Mouse (Mus musculus) limb, embryonic 10.5 days (tissue): ENCODE results near the gene Fut1. TPM values are rescaled to one million over a fixed set of nuclear protein-coding genes. Genes with fewer than 3 reads are reported as not detected.

Source experiments
- DNase-seq: peaks from one replicate; pipeline ENCODE4 v3.0.0-alpha.2; 2017; ENCODE audit warnings: low spot score
- H3K27ac ChIP-seq: fragments of 300-500 bp; sonication (generic); 2 replicates; pipeline ENCODE4 v1.5.1; 2016; ENCODE audit warnings: mild to moderate bottlenecking
- H3K27me3 ChIP-seq: fragments of 300-500 bp; sonication (generic); 2 replicates; pipeline ENCODE4 v1.6.1; 2016; ENCODE audit warnings: low read depth, mild to moderate bottlenecking; ENCODE audit not compliant: poor library complexity, severe bottlenecking
- H3K36me3 ChIP-seq: fragments of 300-500 bp; sonication (generic); 2 replicates; pipeline ENCODE4 v1.6.1; 2016; ENCODE audit warnings: mild to moderate bottlenecking, moderate library complexity
- H3K4me1 ChIP-seq: fragments of 300-500 bp; sonication (generic); 2 replicates; pipeline ENCODE4 v1.6.1; 2016
- H3K4me3 ChIP-seq: fragments of 300-500 bp; sonication (generic); 2 replicates; pipeline ENCODE4 v1.5.1; 2016; ENCODE audit warnings: mild to moderate bottlenecking, moderate library complexity
- H3K9me3 ChIP-seq: fragments of 300-500 bp; sonication (generic); replicated peaks from 2 replicates; pipeline ENCODE4 v1.6.1; 2016; ENCODE audit warnings: mild to moderate bottlenecking
- WGBS: fragments of 180-500 bp; shearing (Covaris S2); methylation state at CpG from one replicate; pipeline ENCODE4 v1.1.7; 2016; 5-methylcytosine and 5-hydroxymethylcytosine counted together
- polyA plus RNA-seq: library from polyadenylated mRNA; unstranded; fragments of >200 nt; fragmentation: Nextera tagmentation; extraction: Ambion mirVana; gene quantifications from 2 replicates; pipeline ENCODE4 v1.2.1, GENCODE M21; 2016

Gene Fut1
- polyA plus RNA-seq, 1 experiment from 2014 or later, result not detected

DNA sequence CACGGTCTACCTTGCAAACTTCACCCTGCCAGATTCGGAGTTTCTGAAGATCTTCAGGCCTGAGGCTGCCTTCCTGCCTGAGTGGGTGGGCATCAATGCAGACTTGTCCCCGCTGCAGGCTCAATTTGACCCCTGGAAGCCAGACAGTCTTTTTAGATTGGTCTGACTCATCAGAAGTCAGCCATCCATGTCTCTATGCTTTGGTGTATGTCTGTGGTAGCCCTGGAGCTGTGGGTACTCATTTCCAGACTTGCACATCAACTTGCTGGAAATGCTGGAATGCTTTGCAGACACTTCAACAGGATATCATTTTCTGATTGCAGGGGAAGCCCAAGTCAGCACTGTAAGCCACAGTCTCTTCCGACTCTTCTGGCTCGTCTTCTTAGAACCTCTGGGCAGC lies 2.5 kb downstream of the Fut1 start:
- H3K36me3 ChIP-seq, result no peaks in the 10 kb centered on the region
- H3K27ac ChIP-seq, result no peak overlapping the region
- 91% methylated on average over 5 of the region's 5 CpGs for WGBS
- H3K9me3 ChIP-seq, result no peaks in the 10 kb centered on the region
- peaks cover 58% of the 10 kb centered on the region for H3K27me3 ChIP-seq
- no peak for DNase-seq
- peaks cover 19% of the 10 kb centered on the region for H3K4me1 ChIP-seq
- no peak overlapping the region for H3K4me3 ChIP-seq

DNA sequence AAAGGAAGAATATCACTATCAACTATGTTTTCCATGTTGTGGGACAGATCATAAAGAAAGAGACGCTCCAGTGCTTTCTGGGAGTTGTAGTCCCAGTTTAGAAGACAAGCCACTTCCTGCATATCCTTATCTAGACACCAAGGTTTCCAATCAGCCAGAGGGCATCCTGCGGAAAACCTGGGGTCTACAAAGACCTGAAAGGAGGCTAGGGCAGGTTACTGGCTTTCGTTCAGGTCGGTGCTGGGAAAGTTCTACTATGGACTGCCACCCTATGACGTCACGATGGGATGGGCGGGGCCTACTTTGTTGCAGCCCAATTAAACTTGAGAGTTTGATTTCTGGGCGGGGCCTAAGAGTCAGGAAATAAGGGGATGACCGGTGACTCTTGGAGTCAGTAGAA lies 4.4 kb downstream of the Fut1 start, which contains the start of gene Izumo1:
Gene Izumo1 (plus strand): TSS at position 369 of the 400 bp plus-strand sequence.
- no peaks in the 10 kb centered on the region for H3K36me3 ChIP-seq
- no peak for DNase-seq
- H3K4me3 ChIP-seq, result no peak within 1 kb of the TSS
- H3K27me3 ChIP-seq, result peaks cover 56% of the 10 kb centered on the region
- H3K9me3 ChIP-seq, result no peaks in the 10 kb centered on the region
- H3K4me1 ChIP-seq, result peaks cover 11% of the 10 kb centered on the region
- no peak within 1 kb of the TSS for H3K27ac ChIP-seq
- WGBS, result 29% methylated on average over 9 of the region's 9 CpGs

DNA sequence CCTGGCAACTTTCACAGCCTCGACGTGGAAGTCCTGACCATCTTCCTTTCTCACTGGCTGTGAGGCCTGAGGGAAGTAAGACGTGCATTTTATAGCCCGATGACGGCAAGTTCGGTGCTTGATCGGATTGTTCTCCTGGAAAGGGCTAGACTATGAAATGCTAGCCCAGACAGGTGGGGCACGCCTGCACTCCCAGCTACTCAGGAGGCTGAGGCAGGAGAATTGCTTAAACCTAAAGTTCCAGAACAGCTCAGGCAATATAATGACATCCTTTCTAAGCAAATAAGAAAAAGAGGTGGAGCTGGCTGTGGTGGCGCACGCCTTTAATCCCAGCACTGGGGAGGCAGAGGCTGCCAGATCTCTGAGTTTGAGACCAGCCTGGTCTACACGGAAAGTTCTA lies 6.4 kb downstream of the Fut1 start:
- Histone ChIP-seq H3K4me1 (peaks cover 7% of the 10 kb centered on the region), H3K4me3 (no peak overlapping the region), H3K27ac (no peak overlapping the region), H3K36me3 (no peaks in the 10 kb centered on the region), H3K27me3 (peaks cover 56% of the 10 kb centered on the region), H3K9me3 (no peaks in the 10 kb centered on the region)
- WGBS, result 91% methylated on average over 11 of the region's 11 CpGs
- DNase-seq, result no peak

- DNase-seq, result no peak
- 40% methylated on average over 3 of the region's 3 CpGs for WGBS
- Histone ChIP-seq H3K36me3 (no peaks in the 10 kb centered on the region), H3K27ac (no peak overlapping the region), H3K4me1 (peaks cover 14% of the 10 kb centered on the region), H3K9me3 (no peaks in the 10 kb centered on the region), H3K27me3 (peaks cover 56% of the 10 kb centered on the region), H3K4me3 (no peak overlapping the region)
These were observed 7.6 kb downstream of the Fut1 start for GRCm38 (mm10) chr7:45624718-45625117.

DNA sequence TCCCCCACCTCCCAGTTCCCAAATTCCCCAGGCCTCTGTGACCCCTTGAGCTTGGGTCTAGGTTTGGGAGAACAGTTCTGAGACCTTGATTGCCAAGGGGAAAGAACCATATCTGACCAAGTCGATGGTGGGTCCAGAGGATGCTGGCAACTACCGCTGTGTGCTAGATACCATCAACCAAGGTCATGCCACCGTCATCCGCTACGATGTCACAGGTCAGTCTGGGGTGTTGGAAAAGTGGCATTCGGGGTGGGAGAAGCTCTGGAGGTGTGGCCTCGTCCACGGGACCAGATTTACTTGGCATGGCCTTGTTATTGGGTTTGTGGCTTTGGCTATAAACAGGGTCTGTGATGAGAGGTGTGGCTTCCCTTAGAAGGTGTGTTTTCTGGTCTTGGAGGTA lies 8.4 kb downstream of the Fut1 start:
- Histone ChIP-seq H3K9me3 (no peaks in the 10 kb centered on the region), H3K27me3 (peaks cover 57% of the 10 kb centered on the region), H3K4me1 (peaks cover 17% of the 10 kb centered on the region), H3K27ac (no peak overlapping the region), H3K4me3 (no peak overlapping the region), H3K36me3 (no peaks in the 10 kb centered on the region)
- WGBS, result 90% methylated on average over 8 of the region's 8 CpGs
- no peak for DNase-seq

DNA sequence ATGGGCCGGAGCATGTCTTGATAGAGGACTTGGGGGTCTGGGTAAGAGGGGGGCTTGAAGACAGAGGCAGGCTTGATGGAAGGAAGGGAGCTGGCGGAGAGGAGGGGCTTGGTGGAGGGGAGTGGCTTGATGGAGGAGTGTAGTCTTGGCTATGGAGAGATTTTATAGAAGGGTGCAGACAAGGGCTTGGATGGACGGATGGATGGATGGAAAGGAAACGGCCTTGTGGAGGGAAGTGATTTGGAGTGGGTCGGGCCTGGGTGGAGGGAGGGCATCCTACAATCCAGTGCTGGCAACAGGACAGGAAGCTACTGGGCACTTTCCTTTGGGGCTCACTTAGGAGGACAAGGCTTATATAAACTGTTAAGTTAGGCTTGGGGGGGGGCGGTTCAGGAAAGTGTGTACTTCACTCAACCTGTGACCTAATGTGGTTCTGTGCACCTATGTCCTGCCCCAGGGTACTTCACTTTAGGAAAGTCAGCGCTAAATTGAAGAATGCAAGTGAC lies 9.5 kb downstream of the Fut1 start:
- peaks cover 17% of the 10 kb centered on the region for H3K4me1 ChIP-seq
- H3K27ac ChIP-seq, result no peak overlapping the region
- no peak for DNase-seq
- no peak overlapping the region for H3K4me3 ChIP-seq
- peaks cover 68% of the 10 kb centered on the region for H3K27me3 ChIP-seq
- no peaks in the 10 kb centered on the region for H3K9me3 ChIP-seq
- 88% methylated on average over 7 of the region's 7 CpGs for WGBS
- no peaks in the 10 kb centered on the region for H3K36me3 ChIP-seq

GRCm38 (mm10) chr7:45627261-45627660 lies 10.2 kb downstream of the Fut1 start, which contains the start of gene Rasip1:
TSS of gene Rasip1 (plus strand) at chr7:45627488.
- WGBS, result 78% methylated on average over 9 of the region's 9 CpGs
- H3K27ac ChIP-seq, result peak within 1 kb of the TSS; percentile 87
- H3K4me1 ChIP-seq, result peaks cover 20% of the 10 kb centered on the region
- DNase-seq, result no peak
- H3K4me3 ChIP-seq, result peak within 1 kb of the TSS; percentile 71
- peaks cover 75% of the 10 kb centered on the region for H3K27me3 ChIP-seq
- H3K36me3 ChIP-seq, result peaks cover 1% of the 10 kb centered on the region; the same call in 1 of the 2 replicates
- H3K9me3 ChIP-seq, result no peaks in the 10 kb centered on the region

DNA sequence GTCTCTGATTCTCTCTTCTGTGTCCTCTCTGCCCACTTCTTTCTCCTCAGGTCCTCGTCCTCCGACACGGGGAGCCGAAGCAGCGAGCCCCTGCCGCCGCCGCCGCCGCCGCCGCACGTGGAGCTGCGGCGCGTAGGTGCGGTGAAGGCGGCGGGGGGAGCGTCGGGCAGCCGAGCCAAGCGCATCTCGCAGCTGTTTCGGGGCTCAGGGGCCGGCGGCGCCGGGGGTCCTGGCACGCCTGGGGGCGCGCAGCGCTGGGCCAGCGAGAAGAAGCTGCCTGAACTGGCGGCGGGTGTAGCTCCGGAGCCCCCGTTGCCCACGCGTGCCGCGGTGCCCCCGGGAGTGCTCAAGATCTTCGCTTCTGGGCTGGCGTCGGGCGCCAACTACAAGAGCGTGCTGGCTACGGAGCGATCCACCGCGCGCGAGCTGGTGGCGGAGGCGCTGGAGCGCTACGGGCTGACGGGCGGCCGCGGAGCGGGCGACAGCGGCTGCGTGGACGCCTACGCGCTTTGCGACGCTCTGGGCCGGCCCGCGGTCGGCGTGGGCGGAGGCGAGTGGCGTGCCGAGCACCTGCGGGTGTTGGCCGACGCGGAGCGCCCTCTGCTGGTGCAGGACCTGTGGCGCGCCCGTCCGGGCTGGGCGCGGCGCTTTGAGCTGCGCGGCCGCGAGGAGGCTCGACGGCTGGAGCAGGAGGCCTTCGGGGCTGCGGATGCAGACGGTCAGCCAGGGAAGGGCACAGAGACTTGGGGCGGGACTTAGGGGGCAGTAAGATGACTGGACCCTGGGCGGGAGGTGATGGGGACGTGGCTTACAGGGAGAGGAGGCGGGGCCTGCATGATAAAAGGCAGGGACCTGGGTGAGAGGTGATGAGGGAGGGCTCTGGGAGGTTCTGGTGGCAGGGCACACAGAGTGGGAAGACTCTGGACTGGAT lies 11.5 kb downstream of the Fut1 start:
- DNase-seq, result peak; percentile 92
- Histone ChIP-seq H3K4me1 (peaks cover 25% of the 10 kb centered on the region), H3K27me3 (peaks cover 88% of the 10 kb centered on the region), H3K27ac (peak overlapping the region; percentile 87), H3K36me3 (peaks cover 2% of the 10 kb centered on the region; the same call in 1 of the 2 replicates), H3K9me3 (no peaks in the 10 kb centered on the region), H3K4me3 (peak overlapping the region; percentile 71)
- 2% methylated on average over 105 of the region's 105 CpGs for WGBS

DNA sequence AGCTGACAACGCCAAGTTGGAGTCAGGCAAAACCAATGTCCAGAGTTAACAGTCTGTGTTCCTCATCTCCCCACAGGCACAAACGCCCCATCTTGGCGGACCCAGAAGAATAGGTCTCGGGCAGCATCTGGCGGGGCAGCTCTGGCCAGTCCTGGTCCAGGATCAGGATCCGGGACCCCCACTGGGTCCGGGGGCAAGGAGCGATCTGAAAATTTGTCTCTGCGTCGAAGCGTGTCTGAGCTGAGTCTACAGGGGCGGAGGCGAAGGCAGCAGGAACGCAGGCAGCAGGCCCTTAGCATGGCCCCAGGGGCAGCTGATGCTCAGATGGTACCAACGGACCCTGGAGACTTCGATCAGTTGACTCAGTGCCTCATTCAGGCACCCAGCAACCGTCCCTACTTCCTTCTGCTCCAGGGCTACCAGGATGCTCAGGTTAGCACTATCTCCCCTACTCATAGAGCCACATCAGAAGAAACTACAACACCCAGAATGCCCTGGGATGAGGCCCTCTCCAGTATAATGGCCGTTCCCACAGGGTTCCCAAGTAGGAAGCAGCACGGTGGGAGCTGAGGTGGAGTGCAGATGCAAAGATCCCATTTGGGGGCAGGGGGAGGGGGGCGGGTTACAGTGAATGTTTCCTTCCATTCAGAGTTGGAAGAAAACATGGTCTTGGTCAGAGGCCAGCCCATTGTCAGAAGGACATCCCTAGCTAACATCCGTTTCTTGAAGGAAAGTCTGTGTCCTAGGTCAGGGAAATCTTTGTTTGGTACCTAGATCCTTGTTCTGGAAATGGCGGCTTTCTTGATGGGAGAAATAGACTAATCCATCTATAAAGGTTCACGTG lies 13.2 kb downstream of the Fut1 start:
- DNase-seq, result no peak
- peaks cover 2% of the 10 kb centered on the region; the same call in 1 of the 2 replicates for H3K36me3 ChIP-seq
- whole genome bisulfite sequencing, result 77% methylated on average over 23 of the region's 23 CpGs
- no peak overlapping the region for H3K27ac ChIP-seq
- no peak overlapping the region for H3K4me3 ChIP-seq
- no peaks in the 10 kb centered on the region for H3K9me3 ChIP-seq
- H3K27me3 ChIP-seq, result peaks cover 83% of the 10 kb centered on the region
- peaks cover 25% of the 10 kb centered on the region for H3K4me1 ChIP-seq

DNA sequence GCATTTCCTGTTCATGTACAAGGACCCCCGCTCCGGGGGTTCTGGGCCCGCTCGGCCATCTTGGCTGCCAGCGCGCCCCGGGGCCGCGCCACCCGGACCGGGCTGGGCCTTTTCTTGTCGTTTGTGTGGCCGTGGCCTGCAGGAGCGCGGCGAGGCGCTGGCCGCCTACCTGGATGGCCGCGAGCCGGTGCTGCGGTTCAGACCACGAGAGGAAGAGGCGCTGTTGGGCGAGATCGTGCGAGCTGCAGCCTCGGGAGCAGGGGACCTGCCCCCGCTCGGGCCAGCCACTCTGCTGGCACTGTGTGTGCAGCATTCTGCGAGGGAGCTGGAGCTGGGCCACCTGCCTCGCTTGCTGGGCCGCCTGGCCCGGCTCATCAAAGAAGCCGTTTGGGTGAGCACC lies 15.4 kb downstream of the Fut1 start:
- Histone ChIP-seq H3K36me3 (peaks cover 13% of the 10 kb centered on the region), H3K4me1 (peaks cover 22% of the 10 kb centered on the region), H3K9me3 (no peaks in the 10 kb centered on the region), H3K27me3 (peaks cover 63% of the 10 kb centered on the region), H3K27ac (peak overlapping the region; percentile 84), H3K4me3 (peak overlapping the region; percentile 46)
- 22% methylated on average over 35 of the region's 35 CpGs for WGBS
- peak; percentile 67 for DNase-seq

GRCm38 (mm10) chr7:45634946-45635681 lies 18.0 kb downstream of the Fut1 start:
- WGBS, result 87% methylated on average over 11 of the region's 11 CpGs
- Histone ChIP-seq H3K27me3 (peaks cover 46% of the 10 kb centered on the region), H3K4me3 (no peak overlapping the region), H3K36me3 (peaks cover 13% of the 10 kb centered on the region), H3K27ac (no peak overlapping the region), H3K9me3 (no peaks in the 10 kb centered on the region), H3K4me1 (peaks cover 25% of the 10 kb centered on the region)
- no peak for DNase-seq
